Mouse (Mus musculus) spleen, adult 2 months (tissue): ENCODE results near the gene Rab42.

ENCODE experiments used
- CTCF ChIP-seq: fragments of 200-500 bp; IDR thresholded peaks from 2 replicates; pipeline ENCODE4 v1.5.1; 2011; ENCODE audit warnings: mild to moderate bottlenecking, inconsistent platforms; ENCODE audit not compliant: insufficient read depth, insufficient read length, insufficient replicate concordance; ENCODE audit errors: extremely low read depth
- POLR2A ChIP-seq: fragments of 200-500 bp; IDR thresholded peaks from 2 replicates; pipeline ENCODE4 v1.6.1; 2011; ENCODE audit warnings: low read depth, low read length, inconsistent platforms

DNA sequence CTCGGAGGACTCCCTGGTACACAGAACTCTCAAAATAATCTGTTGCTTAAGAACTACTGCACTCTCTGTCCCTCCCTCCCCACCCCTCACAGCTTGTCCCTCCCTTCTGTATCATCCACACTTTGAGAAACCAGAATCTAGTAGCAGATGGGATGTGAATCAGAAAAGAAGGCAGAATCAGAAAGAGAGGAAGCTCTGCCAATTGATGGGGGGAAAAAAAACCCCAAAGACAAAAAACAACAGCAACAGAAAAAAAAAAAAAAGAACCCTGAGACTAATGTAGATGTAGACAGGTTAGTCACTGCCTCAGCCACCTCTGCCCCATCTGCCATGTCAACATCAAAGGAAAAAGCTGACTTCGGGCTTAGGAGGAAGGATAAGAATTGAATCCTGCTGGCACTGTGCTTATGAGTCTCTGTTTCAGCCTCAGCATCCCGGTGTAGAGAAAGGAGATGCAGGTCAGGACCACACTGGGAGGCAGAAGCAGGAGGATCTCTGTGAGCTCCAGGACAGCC is 36.3 kb downstream of the Rab42 start:
- no peak for TF ChIP-seq CTCF
- no peak for TF ChIP-seq POLR2A
